Mouse (Mus musculus): ENCODE data around the gene Gsx2.

DNA sequence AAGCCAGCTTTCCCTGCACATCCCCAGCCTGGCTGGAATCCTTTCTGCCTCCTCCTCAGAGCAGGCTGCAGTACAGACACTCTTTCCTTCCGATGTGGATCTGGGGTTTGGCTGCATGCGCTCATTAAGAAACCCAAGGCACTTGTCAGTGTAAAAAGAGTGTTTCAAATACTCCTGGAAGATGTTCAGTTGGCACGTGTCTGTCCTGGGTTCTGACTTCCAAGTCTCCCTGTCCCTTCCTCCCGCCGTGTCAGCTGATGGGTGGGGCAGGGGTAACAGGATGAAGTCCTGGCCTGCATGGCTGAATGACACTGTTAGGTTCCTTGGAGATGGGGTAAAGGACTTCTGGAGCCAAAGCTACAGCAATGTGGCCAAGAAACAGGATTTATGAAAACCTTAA lies 46.2 kb downstream of the Gsx2 start:
- TF ChIP-seq POLR2A (IDR thresholded peaks at IDR 0.05; ENCODE audit: low read depth, low read length) (no peak), CTCF (conservative IDR thresholded peaks at IDR 0.05; ENCODE audit: insufficient read depth, insufficient read length, low read depth, low read length) (no peak)

Measured in kidney, adult 2 months (tissue).